Mouse (Mus musculus) forebrain, postnatal 0 days (tissue): ENCODE measurements at regions not wholly inside any gene's neighbourhood (a gene's known extent, or its start where the extent isn't known, plus 50 kb on each side); places are given as distances from the start of the nearest gene placed in this dataset.

ENCODE experiments used
- ATAC-seq: fragments of 200-750 bp; cut with Nextera tagmentation; 2 replicates; pipeline ENCODE4 v1.8.0; 2017; ENCODE audit warnings: mild to moderate bottlenecking, moderate library complexity
- DNase-seq: peaks from one replicate; pipeline ENCODE4 v3.0.0-alpha.2; 2015
- H3K27ac ChIP-seq: fragments of 300-500 bp; sonication (generic); 2 replicates; pipeline ENCODE4 v1.5.1; 2014; ENCODE audit warnings: low read depth, mild to moderate bottlenecking, antibody characterized with exemption, low read length, moderate library complexity, mixed read lengths
- H3K27me3 ChIP-seq: fragments of 300-500 bp; sonication (generic); 2 replicates; pipeline ENCODE4 v1.6.1; 2014; ENCODE audit warnings: mild to moderate bottlenecking, low read length, mixed read lengths; ENCODE audit not compliant: insufficient read depth
- H3K36me3 ChIP-seq: fragments of 300-500 bp; sonication (generic); 2 replicates; pipeline ENCODE4 v1.6.1; 2014; ENCODE audit warnings: mild to moderate bottlenecking, moderate library complexity; ENCODE audit not compliant: insufficient read depth
- H3K4me1 ChIP-seq: fragments of 300-500 bp; sonication (generic); 2 replicates; pipeline ENCODE4 v1.6.1; 2014; ENCODE audit warnings: antibody characterized with exemption; ENCODE audit not compliant: insufficient read depth
- H3K4me2 ChIP-seq: fragments of 300-500 bp; sonication (generic); 2 replicates; pipeline ENCODE4 v1.6.1; 2014; ENCODE audit warnings: low read depth, mild to moderate bottlenecking, moderate library complexity
- H3K4me3 ChIP-seq: fragments of 300-500 bp; sonication (generic); 2 replicates; pipeline ENCODE4 v1.5.1; 2014; ENCODE audit warnings: low read depth, low read length, mixed read lengths
- H3K9ac ChIP-seq: fragments of 300-500 bp; sonication (generic); 2 replicates; pipeline ENCODE4 v1.6.1; 2014; ENCODE audit warnings: mild to moderate bottlenecking
- H3K9me3 ChIP-seq: fragments of 300-500 bp; sonication (generic); 2 replicates; pipeline ENCODE4 v1.6.1; 2016; ENCODE audit warnings: low read length
- CTCF ChIP-seq: sonication (generic); IDR thresholded peaks from 2 replicates; pipeline ENCODE4 v1.5.1; 2016; ENCODE audit warnings: antibody characterized with exemption, control low read depth, low read depth
- WGBS: fragments of 180-500 bp; shearing (Covaris S2); extraction: QIAGEN DNeasy Blood & Tissue Kit; methylation state at CpG from one replicate; pipeline ENCODE4 v1.1.7; 2014; 5-methylcytosine and 5-hydroxymethylcytosine counted together

- ATAC-seq (peak; percentile 59), DNase-seq (peak; percentile 92)
- no peaks in the 10 kb centered on the region for H3K9me3 ChIP-seq
- H3K27me3 ChIP-seq: no peaks in the 10 kb centered on the region
- no peaks in the 10 kb centered on the region for H3K4me1 ChIP-seq
- H3K4me2 ChIP-seq: no peak overlapping the region
- no peaks in the 10 kb centered on the region for H3K36me3 ChIP-seq
- 38% methylated on average over 6 of the region's 6 CpGs for WGBS
- no peak overlapping the region for H3K9ac ChIP-seq
- peak; percentile 93 for TF ChIP-seq CTCF
- H3K4me3 ChIP-seq: no peak overlapping the region
- H3K27ac ChIP-seq: no peak overlapping the region
These were observed 82.5 kb upstream of the Lmcd1 start for GRCm38 (mm10) chr6:112191032-112191431.

GRCm38 (mm10) chr6:112197445-112197844, 76.1 kb upstream of the Lmcd1 start:
- Histone ChIP-seq H3K4me2 (peak overlapping the region; percentile 38), H3K9me3 (no peaks in the 10 kb centered on the region), H3K36me3 (no peaks in the 10 kb centered on the region), H3K27ac (no peak overlapping the region), H3K4me3 (peak overlapping the region; percentile 21), H3K4me1 (no peaks in the 10 kb centered on the region), H3K9ac (no peak overlapping the region), H3K27me3 (no peaks in the 10 kb centered on the region; the same call in 1 of the 2 replicates)
- 9% methylated on average over 16 of the region's 16 CpGs for WGBS
- peak; percentile 92 for TF ChIP-seq CTCF
- peak; percentile 89 for ATAC-seq
- peak; percentile 93 for DNase-seq

- WGBS: 54% methylated on average over 4 of the region's 4 CpGs
- Histone ChIP-seq H3K27ac (no peak overlapping the region), H3K27me3 (no peaks in the 10 kb centered on the region; the same call in 1 of the 2 replicates), H3K4me2 (no peak overlapping the region), H3K9me3 (no peaks in the 10 kb centered on the region), H3K9ac (no peak overlapping the region), H3K36me3 (no peaks in the 10 kb centered on the region), H3K4me1 (no peaks in the 10 kb centered on the region), H3K4me3 (no peak overlapping the region)
- DNase-seq: no peak
- TF ChIP-seq CTCF: no peak
- no peak for ATAC-seq
These were observed 74.3 kb upstream of the Lmcd1 start for GRCm38 (mm10) chr6:112199241-112199640.

- DNase-seq: no peak
These were observed 71.4 kb upstream of the Lmcd1 start for GRCm38 (mm10) chr6:112202120-112202519.

GRCm38 (mm10) chr6:112203321-112203720, 70.2 kb upstream of the Lmcd1 start:
- peak; percentile 24; the same call in 1 of the 2 replicates for ATAC-seq
- no peak overlapping the region for H3K9ac ChIP-seq
- no peaks in the 10 kb centered on the region for H3K9me3 ChIP-seq
- H3K4me1 ChIP-seq: no peaks in the 10 kb centered on the region
- 23% methylated on average over 2 of the region's 2 CpGs for WGBS
- no peak for TF ChIP-seq CTCF
- H3K27me3 ChIP-seq: no peaks in the 10 kb centered on the region; the same call in 1 of the 2 replicates
- no peaks in the 10 kb centered on the region for H3K36me3 ChIP-seq
- H3K4me2 ChIP-seq: no peak overlapping the region
- no peak overlapping the region for H3K27ac ChIP-seq
- no peak for DNase-seq
- no peak overlapping the region for H3K4me3 ChIP-seq

More at GRCm38 (mm10) chr6:112202120-112202519, 71.4 kb upstream of the Lmcd1 start:
- no peaks in the 10 kb centered on the region for H3K9me3 ChIP-seq
- 92% methylated on average over 4 of the region's 4 CpGs for WGBS
- H3K27ac ChIP-seq: no peak overlapping the region
- TF ChIP-seq CTCF: no peak
- H3K27me3 ChIP-seq: no peaks in the 10 kb centered on the region; the same call in 1 of the 2 replicates
- no peaks in the 10 kb centered on the region for H3K4me1 ChIP-seq
- H3K9ac ChIP-seq: no peak overlapping the region
- no peaks in the 10 kb centered on the region for H3K36me3 ChIP-seq
- H3K4me3 ChIP-seq: no peak overlapping the region
- ATAC-seq: no peak
- H3K4me2 ChIP-seq: no peak overlapping the region

- no peak overlapping the region for H3K4me2 ChIP-seq
- H3K4me3 ChIP-seq: no peak overlapping the region
- H3K36me3 ChIP-seq: no peaks in the 10 kb centered on the region
- H3K9ac ChIP-seq: no peak overlapping the region
- DNase-seq (no peak), ATAC-seq (no peak)
- H3K27ac ChIP-seq: no peak overlapping the region
- H3K27me3 ChIP-seq: no peaks in the 10 kb centered on the region
- H3K9me3 ChIP-seq: no peaks in the 10 kb centered on the region
- WGBS: 78% methylated on average over 2 of the region's 2 CpGs
- no peak for TF ChIP-seq CTCF
- no peaks in the 10 kb centered on the region for H3K4me1 ChIP-seq
These were observed 68.6 kb upstream of the Lmcd1 start for GRCm38 (mm10) chr6:112204956-112205355.

- Histone ChIP-seq H3K27me3 (no peaks in the 10 kb centered on the region), H3K4me3 (no peak overlapping the region), H3K36me3 (no peaks in the 10 kb centered on the region), H3K4me1 (no peaks in the 10 kb centered on the region), H3K9me3 (no peaks in the 10 kb centered on the region), H3K4me2 (no peak overlapping the region), H3K27ac (no peak overlapping the region), H3K9ac (no peak overlapping the region)
- DNase-seq (no peak), ATAC-seq (no peak)
- TF ChIP-seq CTCF: no peak
- WGBS: 87% methylated on average over 11 of the region's 11 CpGs
These were observed 68.0 kb upstream of the Lmcd1 start for GRCm38 (mm10) chr6:112205420-112205995.
